Mouse (Mus musculus): ENCODE measurements around the gene Limch1.

- no peak for TF ChIP-seq POLR2A (IDR thresholded peaks at IDR 0.05; ENCODE audit: low read depth, low read length)
- no peak for TF ChIP-seq CTCF (IDR thresholded peaks at IDR 0.05; ENCODE audit: borderline replicate concordance, insufficient read depth, low read length)
Observed at GRCm38 (mm10) chr5:67083117-67083516, 337.5 kb downstream of the Limch1 start.
